Mouse (Mus musculus) CD4-positive helper T cell, adult 2 months (primary cell): ENCODE results near the gene Colec11.

Experiments
- DNase-seq: peaks from one replicate; pipeline ENCODE4 v3.0.0-alpha.2; 2012; ENCODE audit warnings: low read depth, missing footprints, low spot score

Colec11 gene

DNA sequence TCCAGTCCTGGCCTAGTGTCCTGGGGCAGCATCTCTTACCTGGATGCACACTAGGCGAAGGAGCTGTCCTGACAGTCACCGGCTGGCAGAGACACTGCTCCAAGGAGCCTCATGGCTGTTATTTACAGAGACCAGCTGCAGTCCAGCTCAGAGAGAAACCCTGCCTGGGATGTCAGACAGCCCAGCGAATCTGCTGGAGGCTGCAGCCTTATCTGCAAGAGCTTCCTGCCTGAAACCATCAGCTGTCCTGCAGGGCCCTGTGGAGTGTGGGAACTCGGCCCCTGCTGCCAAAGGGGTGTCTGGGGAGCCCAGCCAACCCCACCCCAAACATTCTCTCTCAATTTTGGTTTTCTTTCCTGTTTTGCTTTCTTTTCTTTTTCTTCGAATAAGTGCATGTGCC lies at the start of gene Colec11:
Gene Colec11, minus strand, starts transcription at position 183 of the 400 bp plus-strand sequence.
- DNase-seq, result no peak

GRCm38 (mm10) chr12:28667287-28667686 lies 44.1 kb upstream of the Colec11 start:
- no peak for DNase-seq

GRCm38 (mm10) chr12:28666734-28667133 lies 43.6 kb upstream of the Colec11 start:
- DNase-seq, result no peak

DNA sequence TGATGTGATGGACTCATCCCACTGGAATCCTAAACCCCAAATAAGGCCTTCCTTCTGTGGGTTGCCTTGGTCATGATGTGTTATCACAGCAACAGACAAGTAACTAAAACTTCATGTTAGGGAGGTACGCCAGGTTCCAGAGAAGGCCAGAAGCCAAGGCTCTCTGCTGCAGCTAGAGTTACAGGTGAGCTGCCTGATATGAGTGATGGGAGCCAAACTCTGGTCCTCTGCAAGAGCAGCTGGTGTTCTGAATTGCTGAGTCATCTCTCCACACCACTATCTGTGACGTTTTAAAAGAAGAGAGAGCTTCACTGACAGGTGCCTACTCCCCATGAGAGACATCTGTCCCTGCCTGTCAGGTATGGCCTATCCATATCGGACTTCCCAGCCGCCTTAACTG lies 39.5 kb upstream of the Colec11 start:
- DNase-seq, result no peak

- peak; percentile 91 for DNase-seq
Measured at GRCm38 (mm10) chr12:28649141-28650110, 26.2 kb upstream of the Colec11 start, which contains the start of gene Rnaseh1. TSS of gene Rnaseh1 (plus strand) at chr12:28649602.

- peak; percentile 38 for DNase-seq
Measured at GRCm38 (mm10) chr12:28638778-28639177, 15.6 kb upstream of the Colec11 start.

DNA sequence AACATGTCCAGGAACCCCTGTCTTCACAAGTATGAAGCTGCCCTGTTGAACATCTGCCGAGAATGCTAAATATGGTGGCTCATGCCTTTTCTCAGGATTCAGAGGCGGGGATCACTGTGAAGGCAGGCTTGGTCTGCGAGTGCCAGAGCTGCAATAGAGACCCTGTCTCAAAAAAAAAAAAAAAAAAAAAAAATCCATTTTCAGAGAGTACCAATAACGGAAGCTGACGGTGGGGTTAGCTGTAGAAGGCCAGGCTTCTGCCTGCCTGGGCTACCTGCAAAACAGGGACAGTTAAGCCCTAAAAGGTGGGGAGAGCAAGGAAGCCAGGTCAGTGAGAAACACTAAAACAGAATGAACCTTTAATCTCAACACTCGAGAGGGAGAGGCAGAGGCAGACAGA lies 13.4 kb upstream of the Colec11 start:
- DNase-seq, result no peak

GRCm38 (mm10) chr12:28635535-28636476 lies 12.6 kb upstream of the Colec11 start, which contains the start of gene Rps7:
TSS of gene Rps7 (minus strand) at chr12:28635953.
- DNase-seq, result peak; percentile 96

- no peak for DNase-seq
Measured at GRCm38 (mm10) chr12:28635058-28635534, 11.9 kb upstream of the Colec11 start.

DNA sequence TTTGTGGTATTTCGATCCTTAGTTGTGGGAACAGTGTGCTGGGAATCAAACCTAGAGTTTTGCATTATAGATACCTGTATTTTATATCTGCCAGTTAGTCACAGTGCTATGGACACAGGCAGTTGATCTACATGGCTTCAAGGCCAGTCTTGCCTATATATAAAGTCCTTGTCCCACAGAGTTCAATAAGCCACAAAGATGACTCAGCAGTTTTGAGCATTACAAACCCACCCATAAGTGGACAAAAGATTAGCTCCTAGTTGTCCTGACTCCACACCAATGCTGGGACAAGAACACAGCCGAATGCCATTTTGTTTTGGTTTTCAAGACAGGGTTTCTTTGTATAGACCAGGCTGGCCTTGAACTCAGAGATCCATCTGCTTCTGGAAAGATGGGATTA lies 5.3 kb upstream of the Colec11 start:
- no peak for DNase-seq

DNA sequence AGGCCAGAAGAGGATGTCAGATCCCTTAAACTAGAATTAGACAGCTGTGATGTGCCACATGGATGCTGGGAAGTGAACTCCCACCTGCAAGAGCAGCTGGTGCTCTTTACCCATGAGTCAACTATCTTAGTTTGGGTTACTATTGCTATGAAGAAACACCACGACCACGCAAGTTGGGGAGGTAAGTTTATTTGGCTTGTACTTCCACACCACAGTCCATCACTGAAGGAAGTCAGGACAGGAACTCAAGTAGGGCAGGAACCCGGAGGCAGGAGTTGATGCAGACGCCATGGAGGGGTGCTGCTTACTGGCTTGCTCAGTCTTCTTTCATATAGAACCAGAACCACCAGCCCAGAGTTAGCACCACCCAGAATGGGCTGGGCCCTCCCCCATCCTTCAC lies 3.9 kb upstream of the Colec11 start:
- no peak for DNase-seq

DNA sequence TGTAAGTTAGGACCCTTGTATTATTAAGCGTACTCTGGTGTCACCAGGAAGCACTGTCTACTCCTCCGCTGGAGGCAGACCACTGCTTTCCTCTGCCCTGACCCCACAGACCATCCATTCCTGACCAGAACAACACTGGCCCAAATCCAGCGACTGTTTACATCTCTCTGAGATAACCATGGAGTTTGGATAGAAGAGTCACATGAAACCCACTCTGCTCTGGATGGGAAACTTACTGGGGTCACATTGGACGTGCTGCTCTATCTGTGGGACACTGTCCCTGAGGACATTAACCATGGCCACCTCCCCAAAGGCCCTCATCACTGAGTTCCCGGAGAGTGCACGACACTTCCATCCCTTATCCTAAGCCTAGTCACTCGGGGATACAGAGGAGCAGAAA lies 2.2 kb upstream of the Colec11 start:
- no peak for DNase-seq

- no peak for DNase-seq
Measured at GRCm38 (mm10) chr12:28624251-28624650, 1.1 kb upstream of the Colec11 start.

DNA sequence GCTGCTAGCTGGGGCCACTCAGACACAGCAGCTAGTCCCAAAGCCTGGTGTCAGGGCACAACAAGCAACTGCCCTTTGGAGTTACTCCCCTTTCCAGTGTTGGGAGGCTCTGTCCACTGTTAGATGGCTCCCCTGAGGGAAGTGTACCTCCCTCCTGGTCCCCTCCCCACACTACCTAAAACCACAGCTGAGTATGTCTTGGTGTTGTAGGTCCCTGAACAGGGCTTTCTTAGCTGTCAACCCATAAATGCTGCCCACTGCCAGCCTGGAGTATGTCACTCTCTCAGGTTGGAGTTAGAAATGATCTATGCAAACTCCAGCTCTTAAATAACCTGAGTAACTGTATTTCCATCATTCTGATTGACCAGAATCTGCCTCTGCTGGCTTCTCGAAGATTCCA lies 536 bp downstream of the Colec11 start:
- no peak for DNase-seq

DNA sequence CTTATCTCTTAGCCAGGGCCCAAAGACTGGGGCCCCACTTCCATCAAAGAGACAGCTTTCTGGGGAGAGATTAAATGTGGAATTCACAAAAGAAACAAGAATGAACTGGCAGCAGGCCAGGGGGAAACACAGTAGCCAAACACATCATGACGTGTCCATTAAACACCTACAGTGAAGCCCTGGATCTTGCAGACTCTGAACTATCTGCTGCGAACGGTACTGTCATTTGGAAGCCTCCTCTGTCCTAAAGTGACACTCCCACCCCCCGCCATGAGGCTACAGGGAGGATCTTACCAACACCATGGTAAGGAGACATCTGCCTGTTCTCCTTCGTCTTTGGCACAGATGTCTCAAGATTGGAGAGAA lies 1.0 kb downstream of the Colec11 start:
- DNase-seq, result no peak

GRCm38 (mm10) chr12:28621451-28622166 lies 1.6 kb downstream of the Colec11 start:
- DNase-seq, result no peak

DNA sequence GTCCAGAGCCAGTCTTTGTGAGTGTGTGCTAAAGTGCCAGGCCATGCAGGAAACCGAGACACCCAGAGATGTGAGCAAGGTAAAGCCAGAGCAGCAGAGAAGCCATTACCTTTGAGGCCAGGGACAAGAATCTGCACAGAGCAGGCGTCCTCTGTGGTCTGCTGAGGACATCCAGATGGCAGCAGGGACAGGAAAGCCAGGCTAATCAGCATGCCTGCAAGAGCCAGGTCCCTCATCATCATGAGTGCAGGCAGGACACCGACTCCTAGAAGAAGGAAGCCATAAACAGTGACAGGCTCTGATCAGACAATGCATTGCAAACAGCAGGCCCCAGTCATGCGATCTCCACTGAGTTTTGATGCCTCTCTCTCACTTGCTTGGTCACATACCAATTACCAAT lies 5.9 kb downstream of the Colec11 start:
- DNase-seq, result no peak

GRCm38 (mm10) chr12:28614401-28614800 lies 8.8 kb downstream of the Colec11 start:
- no peak for DNase-seq

GRCm38 (mm10) chr12:28612391-28612790 lies 10.8 kb downstream of the Colec11 start:
- DNase-seq, result no peak

DNA sequence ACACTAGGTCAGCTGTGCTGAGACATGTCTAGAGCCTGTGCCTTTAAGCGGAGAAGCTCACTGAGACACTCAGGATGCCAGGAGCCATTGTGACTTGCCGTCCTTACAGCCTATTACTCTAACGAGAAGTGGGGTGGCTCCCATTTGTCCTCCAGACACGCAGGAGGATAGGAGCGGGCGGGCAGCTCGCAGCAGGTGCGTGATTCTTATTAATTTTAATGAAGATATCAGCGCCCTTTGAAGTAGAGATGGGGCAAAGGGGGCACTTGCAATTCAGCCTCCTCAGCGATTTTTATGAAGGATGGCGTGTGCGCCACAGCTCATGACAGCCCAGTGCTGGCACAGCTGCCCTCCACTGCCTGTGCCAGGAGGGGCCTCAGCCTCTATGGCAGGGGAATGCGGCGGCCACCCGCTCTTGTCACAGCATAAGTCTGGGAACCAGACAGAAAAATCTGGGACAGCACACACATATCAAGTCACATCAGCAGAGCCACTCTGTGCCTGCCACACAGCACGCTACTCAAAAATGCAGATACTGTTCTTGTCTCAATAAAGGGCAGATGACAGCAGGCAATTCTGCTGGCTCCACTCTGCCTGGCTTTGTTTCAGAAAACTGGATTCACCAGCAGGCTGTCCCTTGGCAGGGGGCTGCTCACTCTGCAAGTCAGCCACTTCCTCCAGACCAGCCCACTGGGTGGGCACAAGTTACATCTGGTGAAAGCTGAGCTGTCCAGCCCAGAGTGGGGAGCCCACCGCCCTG lies 15.5 kb downstream of the Colec11 start:
- no peak for DNase-seq

DNA sequence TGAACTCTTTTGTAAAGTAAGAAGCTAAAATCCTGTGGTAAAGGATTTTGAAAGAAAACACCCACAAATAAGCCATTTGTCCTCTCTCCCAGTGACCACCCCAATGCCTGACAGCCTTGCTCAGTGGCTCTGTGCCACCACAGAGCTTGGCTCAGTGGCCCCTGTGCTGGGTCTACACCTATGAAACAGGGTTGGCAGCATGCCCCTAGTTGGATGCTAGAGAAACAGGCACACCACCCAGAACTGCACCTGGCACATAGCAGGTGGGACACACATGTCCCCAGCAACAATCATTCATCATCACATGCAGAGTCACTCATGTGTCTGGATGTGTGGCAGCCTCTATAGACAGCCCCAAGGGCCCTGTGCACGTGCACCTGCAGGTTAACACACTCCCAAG lies 19.7 kb downstream of the Colec11 start:
- DNase-seq, result no peak
